Mouse (Mus musculus): ENCODE data around the gene Ankrd27. TPM values are rescaled to one million over a fixed set of nuclear protein-coding genes. Genes with fewer than 3 reads are reported as not detected.

The Ankrd27 gene
- total and polyA plus RNA-seq, 3 experiments: 130 to 248 (median 202) TPM

DNA sequence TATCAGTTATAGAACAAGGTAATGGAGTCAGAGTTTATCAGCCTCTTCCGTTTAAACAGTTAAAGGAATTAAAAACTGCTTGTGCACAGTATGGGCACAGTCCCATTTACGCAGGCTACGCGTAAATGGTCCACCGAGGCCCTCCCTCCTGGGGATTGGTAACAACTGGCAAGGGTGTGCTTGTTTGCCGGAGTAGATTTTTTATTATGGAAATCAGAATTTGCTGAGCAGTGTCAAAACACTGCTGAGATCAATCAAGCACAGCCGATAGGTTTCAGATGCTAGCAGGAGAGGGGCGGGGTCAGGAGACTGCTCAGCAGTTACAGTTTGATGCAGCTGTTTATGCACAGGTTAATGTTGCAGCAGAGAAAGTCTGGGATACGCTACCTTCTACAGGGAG, 102.2 kb downstream of the Ankrd27 start:
- Histone ChIP-seq H3K9me3 (replicated peaks) (no peaks in the 10 kb centered on the region), H3K4me3 (ENCODE audit: low read depth, low read length) (no peak overlapping the region), H3K27me3 (ENCODE audit: insufficient read depth, low read length) (no peaks in the 10 kb centered on the region), H3K4me1 (ENCODE audit: insufficient read depth, low read depth, low read length) (no peaks in the 10 kb centered on the region), H3K36me3 (replicated peaks) (peaks cover 16% of the 10 kb centered on the region)
- ATAC-seq (ENCODE audit: extremely low read depth, insufficient number of reproducible peaks, low FRiP score, poor library complexity, severe bottlenecking) (no peak), DNase-seq (ENCODE audit: low spot score) (no peak)
- TF ChIP-seq TAL1 (conservative IDR thresholded peaks at IDR 0.05; ENCODE audit: low read depth, low read length) (no peak), GATA2 (IDR thresholded peaks at IDR 0.05; ENCODE audit: borderline replicate concordance, low read depth, low read length) (no peak), GATA1 (IDR thresholded peaks at IDR 0.05; ENCODE audit: borderline replicate concordance, low read length) (no peak), POLR2AphosphoS5 (IDR thresholded peaks at IDR 0.05; ENCODE audit: insufficient replicate concordance, low read depth, low read length) (no peak), CTCF (IDR thresholded peaks at IDR 0.05; ENCODE audit: low read depth, low read length) (no peak)

Other genes starting within 250 kb of the Ankrd27 start
- gene Faap24, start 189.4 kb upstream of the Ankrd27 start, total RNA-seq (2014; fragmentation: Nextera tagmentation): 39.9 and 40.3 TPM in 2 replicates
- 21.3 and 23.2 TPM in 2 replicates for gene Faap24, start 189.4 kb upstream of the Ankrd27 start, total RNA-seq (2017)
- 6.9 and 19.1 TPM in 2 replicates for gene Faap24, start 189.4 kb upstream of the Ankrd27 start, polyA plus RNA-seq (2012)
- 9.9 and 10.8 TPM in 2 replicates for gene Cep89, start 189.2 kb upstream of the Ankrd27 start, total RNA-seq (2014; fragmentation: Nextera tagmentation)
- 9.8 and 13.8 TPM in 2 replicates for gene Cep89, start 189.2 kb upstream of the Ankrd27 start, total RNA-seq (2017)
- 12.1 and 15.3 TPM in 2 replicates for gene Cep89, start 189.2 kb upstream of the Ankrd27 start, polyA plus RNA-seq (2012)
- gene Slc7a9, start 137.4 kb upstream of the Ankrd27 start, total RNA-seq (2014; fragmentation: Nextera tagmentation): not detected in 2 replicates
- gene Slc7a9, start 137.4 kb upstream of the Ankrd27 start, total RNA-seq (2017): 0.06 and 0.16 TPM in 2 replicates
- not detected in 2 replicates for gene Slc7a9, start 137.4 kb upstream of the Ankrd27 start, polyA plus RNA-seq (2012)
- gene Tdrd12, start 48.5 kb upstream of the Ankrd27 start, total RNA-seq (2014; fragmentation: Nextera tagmentation): 0.23 TPM in 1 of 2 replicates, not detected in the other
- not detected in 2 replicates for gene Tdrd12, start 48.5 kb upstream of the Ankrd27 start, total RNA-seq (2017)
- not detected in 2 replicates for gene Tdrd12, start 48.5 kb upstream of the Ankrd27 start, polyA plus RNA-seq (2012)
- 122 and 136 TPM in 2 replicates for gene Nudt19, start 29.9 kb upstream of the Ankrd27 start, total RNA-seq (2014; fragmentation: Nextera tagmentation)
- 79.1 and 85.6 TPM in 2 replicates for gene Nudt19, start 29.9 kb upstream of the Ankrd27 start, total RNA-seq (2017)
- 30.1 and 31.9 TPM in 2 replicates for gene Nudt19, start 29.9 kb upstream of the Ankrd27 start, polyA plus RNA-seq (2012)
- gene Rgs9bp, start 662 bp upstream of the Ankrd27 start, total RNA-seq (2014; fragmentation: Nextera tagmentation): 6.4 and 6.9 TPM in 2 replicates
- 14.6 and 16.3 TPM in 2 replicates for gene Rgs9bp, start 662 bp upstream of the Ankrd27 start, total RNA-seq (2017)
- 0.54 and 0.59 TPM in 2 replicates for gene Rgs9bp, start 662 bp upstream of the Ankrd27 start, polyA plus RNA-seq (2012)
- gene Pdcd5, start 61.3 kb downstream of the Ankrd27 start, total RNA-seq (2014; fragmentation: Nextera tagmentation): 115 and 130 TPM in 2 replicates
- 118 and 119 TPM in 2 replicates for gene Pdcd5, start 61.3 kb downstream of the Ankrd27 start, total RNA-seq (2017)
- gene Pdcd5, start 61.3 kb downstream of the Ankrd27 start, polyA plus RNA-seq (2012): 154 and 164 TPM in 2 replicates
- 12.6 and 21.2 TPM in 2 replicates for gene Dpy19l3, start 168.2 kb downstream of the Ankrd27 start, total RNA-seq (2014; fragmentation: Nextera tagmentation)
- gene Dpy19l3, start 168.2 kb downstream of the Ankrd27 start, total RNA-seq (2017): 10.9 and 25.1 TPM in 2 replicates
- gene Dpy19l3, start 168.2 kb downstream of the Ankrd27 start, polyA plus RNA-seq (2012): 8.7 and 9.8 TPM in 2 replicates
- gene Zfp507, start 216.8 kb downstream of the Ankrd27 start, total RNA-seq (2014; fragmentation: Nextera tagmentation): 48.1 and 56.0 TPM in 2 replicates
- 34.6 and 38.4 TPM in 2 replicates for gene Zfp507, start 216.8 kb downstream of the Ankrd27 start, total RNA-seq (2017)
- gene Zfp507, start 216.8 kb downstream of the Ankrd27 start, polyA plus RNA-seq (2012): 8.3 and 8.9 TPM in 2 replicates